Mouse (Mus musculus): Measurements from ENCODE around the gene D630045J12Rik. TPM values are rescaled to one million over a fixed set of nuclear protein-coding genes. Genes with fewer than 3 reads are reported as not detected.

The D630045J12Rik gene
- polyA plus RNA-seq, 1 experiment = 0.35 TPM

GRCm38 (mm10) chr6:38152305-38152704, 101.5 kb downstream of the D630045J12Rik start:
- H3K4me1 ChIP-seq (ENCODE audit: control insufficient read depth, insufficient read depth, insufficient read length, low read length) = no peaks in the 10 kb centered on the region
- no peaks in the 10 kb centered on the region for H3K36me3 ChIP-seq (ENCODE audit: control insufficient read depth, insufficient read depth, low read length)
- H3K4me3 ChIP-seq (ENCODE audit: low read depth, low read length) = no peak overlapping the region
- 35% methylated on average over 11 of the region's 11 CpGs for WGBS
- no peaks in the 10 kb centered on the region for H3K27me3 ChIP-seq (ENCODE audit: control insufficient read depth, insufficient read depth, low read length)
- TF ChIP-seq POLR2A (IDR thresholded peaks at IDR 0.05; ENCODE audit: low read depth, low read length) (no peak), CTCF (IDR thresholded peaks at IDR 0.05; ENCODE audit: extremely low read depth, insufficient read length, insufficient replicate concordance, low read depth, low read length) (no peak)
- H3K27ac ChIP-seq (ENCODE audit: insufficient read depth, low read depth, low read length) = no peak overlapping the region

GRCm38 (mm10) chr6:38149483-38149882, 104.3 kb downstream of the D630045J12Rik start:
- TF ChIP-seq CTCF (IDR thresholded peaks at IDR 0.05; ENCODE audit: extremely low read depth, insufficient read length, insufficient replicate concordance, low read depth, low read length) (no peak), POLR2A (IDR thresholded peaks at IDR 0.05; ENCODE audit: low read depth, low read length) (no peak)
- Histone ChIP-seq H3K4me3 (ENCODE audit: low read depth, low read length) (no peak overlapping the region), H3K27me3 (ENCODE audit: control insufficient read depth, insufficient read depth, low read length) (no peaks in the 10 kb centered on the region), H3K4me1 (ENCODE audit: control insufficient read depth, insufficient read depth, insufficient read length, low read length) (peaks cover 1% of the 10 kb centered on the region; the same call in 1 of the 2 replicates), H3K36me3 (ENCODE audit: control insufficient read depth, insufficient read depth, low read length) (no peaks in the 10 kb centered on the region), H3K27ac (ENCODE audit: insufficient read depth, low read depth, low read length) (no peak overlapping the region)
- 94% methylated on average over 19 of the region's 19 CpGs for WGBS

DNA sequence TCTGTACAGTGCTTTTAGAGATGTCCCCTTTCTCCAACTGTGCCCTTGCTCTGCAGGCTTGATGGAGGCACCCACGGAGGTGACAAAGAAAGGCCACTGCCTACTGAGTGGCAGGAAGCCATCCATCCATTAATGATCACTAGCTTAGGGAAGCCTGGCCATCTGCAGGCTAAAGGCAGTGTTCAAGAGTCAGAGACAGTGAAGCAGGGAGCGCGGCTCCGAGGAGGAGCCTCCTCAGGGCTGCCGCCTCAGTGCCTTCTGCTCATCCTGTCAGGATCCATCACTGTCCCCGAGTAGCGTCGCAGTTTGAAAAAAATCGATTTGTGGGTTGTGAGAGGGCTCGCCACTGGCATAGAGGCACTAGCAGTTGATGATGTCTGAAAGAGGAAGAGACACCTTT, 105.2 kb downstream of the D630045J12Rik start:
- TF ChIP-seq POLR2A (IDR thresholded peaks at IDR 0.05; ENCODE audit: low read depth, low read length) = no peak
- no peak for TF ChIP-seq CTCF (IDR thresholded peaks at IDR 0.05; ENCODE audit: extremely low read depth, insufficient read length, insufficient replicate concordance, low read depth, low read length)
- WGBS = 92% methylated on average over 10 of the region's 10 CpGs
- no peaks in the 10 kb centered on the region for H3K36me3 ChIP-seq (ENCODE audit: control insufficient read depth, insufficient read depth, low read length)

GRCm38 (mm10) chr6:38147301-38147700, 106.5 kb downstream of the D630045J12Rik start:
- H3K36me3 ChIP-seq (ENCODE audit: control insufficient read depth, insufficient read depth, low read length) = no peaks in the 10 kb centered on the region
- no peak overlapping the region for H3K27ac ChIP-seq (ENCODE audit: insufficient read depth, low read depth, low read length)
- no peak overlapping the region for H3K4me3 ChIP-seq (ENCODE audit: low read depth, low read length)
- peaks cover 5% of the 10 kb centered on the region; the same call in 1 of the 2 replicates for H3K4me1 ChIP-seq (ENCODE audit: control insufficient read depth, insufficient read depth, insufficient read length, low read length)
- H3K27me3 ChIP-seq (ENCODE audit: control insufficient read depth, insufficient read depth, low read length) = no peaks in the 10 kb centered on the region
- 85% methylated on average over 5 of the region's 5 CpGs for WGBS
- TF ChIP-seq POLR2A (IDR thresholded peaks at IDR 0.05; ENCODE audit: low read depth, low read length) = no peak
- no peak for TF ChIP-seq CTCF (IDR thresholded peaks at IDR 0.05; ENCODE audit: extremely low read depth, insufficient read length, insufficient replicate concordance, low read depth, low read length)

More for the DNA sequence above, 105.2 kb downstream of the D630045J12Rik start:
- Histone ChIP-seq H3K4me3 (ENCODE audit: low read depth, low read length) (no peak overlapping the region), H3K27me3 (ENCODE audit: control insufficient read depth, insufficient read depth, low read length) (no peaks in the 10 kb centered on the region), H3K4me1 (ENCODE audit: control insufficient read depth, insufficient read depth, insufficient read length, low read length) (peaks cover 5% of the 10 kb centered on the region; the same call in 1 of the 2 replicates), H3K27ac (ENCODE audit: insufficient read depth, low read depth, low read length) (no peak overlapping the region)

DNA sequence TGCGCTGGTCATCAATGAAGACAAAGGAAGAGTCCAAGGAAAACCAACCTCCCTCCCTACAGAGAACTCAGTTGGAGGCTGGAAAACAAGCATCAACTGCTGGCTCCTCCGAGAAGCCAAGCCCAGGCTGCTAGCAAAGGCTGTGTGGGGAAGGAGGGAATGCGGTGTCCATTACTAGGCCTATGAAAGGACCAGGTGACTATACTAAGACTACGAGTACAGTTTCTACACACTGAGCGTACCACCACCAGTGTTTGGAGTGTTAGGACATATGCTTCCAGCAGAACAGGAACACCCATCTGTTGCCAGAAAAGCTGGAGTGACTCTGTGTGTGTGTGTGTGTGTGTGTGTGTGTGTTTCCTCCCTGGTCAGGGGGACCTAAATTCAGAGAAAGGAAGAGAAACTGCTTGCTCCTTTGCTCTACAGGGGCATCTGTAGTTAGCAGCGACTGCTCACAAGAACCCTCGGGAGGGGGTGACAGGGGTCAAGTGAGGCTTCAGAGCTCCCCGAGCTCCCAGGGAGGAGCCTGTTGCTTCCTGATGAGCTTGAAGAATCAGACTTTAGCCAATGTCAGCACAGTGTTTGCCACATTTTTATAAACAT, 108.2 kb downstream of the D630045J12Rik start:
- TF ChIP-seq POLR2A (IDR thresholded peaks at IDR 0.05; ENCODE audit: low read depth, low read length) = no peak
- TF ChIP-seq CTCF (IDR thresholded peaks at IDR 0.05; ENCODE audit: extremely low read depth, insufficient read length, insufficient replicate concordance, low read depth, low read length) = no peak
- peaks cover 5% of the 10 kb centered on the region; the same call in 1 of the 2 replicates for H3K4me1 ChIP-seq (ENCODE audit: control insufficient read depth, insufficient read depth, insufficient read length, low read length)
- H3K36me3 ChIP-seq (ENCODE audit: control insufficient read depth, insufficient read depth, low read length) = no peaks in the 10 kb centered on the region
- H3K4me3 ChIP-seq (ENCODE audit: low read depth, low read length) = no peak overlapping the region
- 75% methylated on average over 8 of the region's 8 CpGs for WGBS
- 0 out of 2 replicates have a peak overlapping the region, but pooled peaks have one; percentile 37 for H3K27ac ChIP-seq (ENCODE audit: insufficient read depth, low read depth, low read length)
- H3K27me3 ChIP-seq (ENCODE audit: control insufficient read depth, insufficient read depth, low read length) = no peaks in the 10 kb centered on the region

DNA sequence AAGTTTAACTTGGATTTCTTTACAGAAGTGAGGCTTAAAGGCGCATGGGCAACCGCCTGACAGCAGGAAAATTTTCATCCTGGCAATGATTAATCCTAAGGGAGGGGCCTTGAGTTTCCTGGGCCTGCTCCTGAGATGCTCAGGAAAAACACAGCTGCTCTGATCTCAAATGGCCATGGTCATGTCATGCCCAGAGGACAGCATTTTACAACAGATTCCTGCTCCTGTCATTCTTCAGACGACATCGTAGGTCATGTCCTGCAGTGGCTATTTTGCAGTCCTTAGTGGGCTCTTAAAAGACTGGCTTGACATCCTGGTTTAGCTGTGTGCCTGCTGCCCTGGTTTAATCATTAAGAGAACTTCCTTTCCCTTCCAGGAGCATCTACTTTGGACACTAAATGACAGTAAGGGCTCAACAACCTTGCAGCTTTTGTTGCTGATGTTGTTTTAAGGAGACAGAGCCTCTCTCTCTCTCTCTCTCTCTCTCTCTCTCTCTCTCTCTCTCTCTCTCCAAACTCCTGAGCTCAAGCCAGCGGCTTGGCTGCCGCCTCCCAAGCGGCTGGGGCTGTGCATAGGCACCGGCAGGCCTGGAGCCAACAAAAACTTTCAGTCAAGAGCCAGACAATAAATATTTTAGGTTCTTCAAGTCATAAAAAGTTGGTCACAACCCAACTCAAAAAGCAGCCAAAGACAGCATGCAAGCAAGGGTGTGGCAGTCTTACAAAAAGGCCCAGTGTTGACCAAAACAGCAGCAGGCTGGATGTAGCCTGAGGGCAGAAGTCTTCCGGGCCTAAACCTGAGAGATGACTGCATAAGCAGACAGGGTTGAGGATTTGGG, 109.4 kb downstream of the D630045J12Rik start:
- 18% methylated on average over 9 of the region's 9 CpGs for WGBS
- TF ChIP-seq CTCF (IDR thresholded peaks at IDR 0.05; ENCODE audit: extremely low read depth, insufficient read length, insufficient replicate concordance, low read depth, low read length) (no peak), POLR2A (IDR thresholded peaks at IDR 0.05; ENCODE audit: low read depth, low read length) (no peak)
- no peaks in the 10 kb centered on the region for H3K27me3 ChIP-seq (ENCODE audit: control insufficient read depth, insufficient read depth, low read length)
- no peak overlapping the region for H3K4me3 ChIP-seq (ENCODE audit: low read depth, low read length)
- no peak overlapping the region for H3K27ac ChIP-seq (ENCODE audit: insufficient read depth, low read depth, low read length)
- H3K4me1 ChIP-seq (ENCODE audit: control insufficient read depth, insufficient read depth, insufficient read length, low read length) = peaks cover 5% of the 10 kb centered on the region; the same call in 1 of the 2 replicates
- no peaks in the 10 kb centered on the region for H3K36me3 ChIP-seq (ENCODE audit: control insufficient read depth, insufficient read depth, low read length)

- Histone ChIP-seq H3K36me3 (ENCODE audit: control insufficient read depth, insufficient read depth, low read length) (no peaks in the 10 kb centered on the region), H3K4me3 (ENCODE audit: low read depth, low read length) (no peak overlapping the region), H3K4me1 (ENCODE audit: control insufficient read depth, insufficient read depth, insufficient read length, low read length) (peaks cover 5% of the 10 kb centered on the region; the same call in 1 of the 2 replicates), H3K27ac (ENCODE audit: insufficient read depth, low read depth, low read length) (no peak overlapping the region), H3K27me3 (ENCODE audit: control insufficient read depth, insufficient read depth, low read length) (no peaks in the 10 kb centered on the region)
- TF ChIP-seq POLR2A (IDR thresholded peaks at IDR 0.05; ENCODE audit: low read depth, low read length) (no peak), CTCF (IDR thresholded peaks at IDR 0.05; ENCODE audit: extremely low read depth, insufficient read length, insufficient replicate concordance, low read depth, low read length) (no peak)
- WGBS = 94% methylated on average over 9 of the region's 9 CpGs
Observed at GRCm38 (mm10) chr6:38140402-38140801, 113.4 kb downstream of the D630045J12Rik start.

All from small intestine, adult 2 months (tissue).